Mouse (Mus musculus) midbrain, postnatal 0 days (tissue): ENCODE measurements around the gene Arrdc5. TPM values are rescaled to one million over a fixed set of nuclear protein-coding genes. Genes with fewer than 3 reads are reported as not detected.

Experiments used
- ATAC-seq: fragments of 200-750 bp; cut with Nextera tagmentation; 2 replicates; pipeline ENCODE4 v1.8.0; 2017; ENCODE audit warnings: moderate number of reproducible peaks, mild to moderate bottlenecking, moderate TSS enrichment, moderate library complexity; ENCODE audit not compliant: low FRiP score
- DNase-seq: peaks from one replicate; pipeline ENCODE4 v3.0.0-alpha.2; 2015; ENCODE audit warnings: low spot score
- H3K27ac ChIP-seq: fragments of 300-500 bp; sonication (generic); 2 replicates; pipeline ENCODE4 v1.5.1; 2014; ENCODE audit warnings: low read depth, mild to moderate bottlenecking, low read length, mixed read lengths
- H3K27me3 ChIP-seq: fragments of 300-500 bp; sonication (generic); 2 replicates; pipeline ENCODE4 v1.6.1; 2014; ENCODE audit warnings: low read length, control low read depth, mixed read lengths; ENCODE audit not compliant: insufficient read depth
- H3K36me3 ChIP-seq: fragments of 300-500 bp; sonication (generic); 2 replicates; pipeline ENCODE4 v1.6.1; 2014; ENCODE audit warnings: low read length, control low read depth, mixed read lengths; ENCODE audit not compliant: insufficient read depth
- H3K4me1 ChIP-seq: fragments of 300-500 bp; sonication (generic); 2 replicates; pipeline ENCODE4 v1.6.1; 2014; ENCODE audit warnings: mild to moderate bottlenecking, control low read depth, antibody characterized with exemption, low read length, mixed read lengths; ENCODE audit not compliant: insufficient read depth
- H3K4me2 ChIP-seq: fragments of 300-500 bp; sonication (generic); 2 replicates; pipeline ENCODE4 v1.6.1; 2014; ENCODE audit warnings: low read depth, mild to moderate bottlenecking, low read length, mixed read lengths; ENCODE audit not compliant: poor library complexity, severe bottlenecking
- H3K4me3 ChIP-seq: fragments of 300-500 bp; sonication (generic); 2 replicates; pipeline ENCODE4 v1.5.1; 2014; ENCODE audit warnings: low read depth, mild to moderate bottlenecking, low read length, moderate library complexity
- H3K9ac ChIP-seq: fragments of 300-500 bp; sonication (generic); replicated peaks from 2 replicates; pipeline ENCODE4 v1.6.1; 2014; ENCODE audit warnings: mild to moderate bottlenecking, low read length, moderate library complexity, mixed read lengths; ENCODE audit not compliant: poor library complexity, severe bottlenecking
- H3K9me3 ChIP-seq: fragments of 300-500 bp; sonication (generic); 2 replicates; pipeline ENCODE4 v1.6.1; 2016; ENCODE audit warnings: low read length, control low read depth
- CTCF ChIP-seq: IDR thresholded peaks from 2 replicates; pipeline ENCODE4 v1.5.1; 2016; ENCODE audit warnings: antibody characterized with exemption, mild to moderate bottlenecking
- WGBS: fragments of 180-500 bp; shearing (Covaris S2); extraction: QIAGEN DNeasy Blood & Tissue Kit; methylation state at CpG from one replicate; pipeline ENCODE4 v1.1.7; 2014; 5-methylcytosine and 5-hydroxymethylcytosine counted together
- polyA plus RNA-seq: library from polyadenylated mRNA; unstranded; fragments of >200 nt; fragmentation: Nextera tagmentation; extraction: Ambion mirVana; gene quantifications from 2 replicates; pipeline ENCODE4 v1.2.1, GENCODE M21; 2015
- total RNA-seq: library from RNA; depleted of rRNA; stranded (reverse); fragments of >200 nt; gene quantifications from 2 replicates; pipeline ENCODE4 v1.2.3, GENCODE M21; 2014

Gene Arrdc5
- total and polyA plus RNA-seq, 2 experiments from 2014 or later: not detected

DNA sequence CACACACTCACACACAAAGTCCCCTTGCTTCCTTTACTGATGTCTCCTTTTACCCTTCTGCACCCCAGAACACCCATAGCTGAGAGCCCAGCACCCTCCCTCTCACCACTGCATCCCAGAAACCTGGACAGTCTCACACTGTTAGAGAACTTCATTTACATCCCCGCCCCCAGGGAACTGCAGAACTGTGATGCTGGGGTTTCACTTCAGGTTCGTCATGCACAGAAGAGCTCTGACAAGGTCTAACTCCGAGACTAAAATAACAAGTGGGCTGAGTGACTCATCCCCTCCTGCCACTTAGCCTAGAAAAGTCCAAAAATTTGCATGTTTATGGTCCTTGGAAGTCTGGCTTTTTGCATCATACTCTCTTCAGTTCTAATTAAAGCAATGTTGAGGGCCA is 33.8 kb downstream of the Arrdc5 start:
- WGBS: 63% methylated on average over 3 of the region's 3 CpGs
- Histone ChIP-seq H3K9ac (no peak overlapping the region), H3K4me3 (no peak overlapping the region), H3K27ac (no peak overlapping the region), H3K9me3 (no peaks in the 10 kb centered on the region), H3K27me3 (no peaks in the 10 kb centered on the region), H3K4me2 (no peak overlapping the region), H3K36me3 (peaks cover 26% of the 10 kb centered on the region), H3K4me1 (peaks cover 2% of the 10 kb centered on the region; the same call in 1 of the 2 replicates)
- no peak for ATAC-seq
- DNase-seq: no peak
- no peak for TF ChIP-seq CTCF

DNA sequence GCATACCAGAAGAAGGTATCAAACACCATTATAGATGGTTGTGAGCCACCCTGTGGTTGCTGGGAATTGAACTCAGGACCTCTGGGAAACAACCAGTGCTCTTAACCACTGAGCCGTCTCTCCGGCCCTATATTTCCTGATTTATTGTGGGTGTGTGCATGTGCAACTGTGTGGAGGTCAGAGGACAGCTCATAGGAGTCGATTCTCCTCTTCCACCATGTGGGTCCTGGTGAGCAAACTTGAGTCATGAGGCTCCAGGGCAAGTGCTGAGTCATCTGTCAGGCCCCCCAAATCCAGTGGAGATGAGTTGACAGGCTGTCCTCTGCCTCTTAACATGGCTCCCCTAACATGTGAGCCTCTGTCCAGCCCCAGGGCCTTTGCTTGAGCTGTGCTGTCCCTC is 34.2 kb downstream of the Arrdc5 start:
- Histone ChIP-seq H3K9ac (no peak overlapping the region), H3K27me3 (no peaks in the 10 kb centered on the region), H3K4me1 (peaks cover 4% of the 10 kb centered on the region; the same call in 1 of the 2 replicates), H3K4me3 (no peak overlapping the region), H3K4me2 (no peak overlapping the region), H3K9me3 (no peaks in the 10 kb centered on the region), H3K36me3 (peaks cover 27% of the 10 kb centered on the region), H3K27ac (no peak overlapping the region)
- 94% methylated on average over 3 of the region's 3 CpGs for WGBS
- TF ChIP-seq CTCF: no peak
- ATAC-seq (no peak), DNase-seq (no peak)

DNA sequence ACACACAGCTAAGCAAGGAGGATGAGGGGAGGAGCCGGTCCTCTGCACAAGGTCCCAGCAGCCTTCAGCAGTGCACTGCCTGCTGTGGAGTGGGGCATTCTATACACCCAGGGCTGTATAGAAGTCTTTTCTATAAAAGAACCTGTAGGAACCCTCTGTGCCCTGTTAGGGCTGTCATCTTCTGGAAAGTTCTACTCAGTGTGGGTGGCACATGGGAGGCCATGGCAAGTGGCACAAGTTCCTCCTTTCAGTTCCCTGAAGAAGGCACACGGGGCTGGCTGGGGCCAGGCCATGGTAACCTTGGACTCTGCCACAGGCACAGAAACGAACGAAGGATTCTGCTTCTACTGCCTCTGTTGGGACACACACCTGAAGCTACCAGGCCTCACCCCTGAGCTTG is 35.1 kb downstream of the Arrdc5 start:
- ATAC-seq (no peak), DNase-seq (no peak)
- no peaks in the 10 kb centered on the region for H3K9me3 ChIP-seq
- peaks cover 31% of the 10 kb centered on the region for H3K36me3 ChIP-seq
- no peak overlapping the region for H3K4me2 ChIP-seq
- peaks cover 7% of the 10 kb centered on the region; the same call in 1 of the 2 replicates for H3K4me1 ChIP-seq
- no peak overlapping the region for H3K9ac ChIP-seq
- H3K27me3 ChIP-seq: no peaks in the 10 kb centered on the region
- no peak overlapping the region for H3K4me3 ChIP-seq
- no peak for TF ChIP-seq CTCF
- no peak overlapping the region for H3K27ac ChIP-seq
- 91% methylated on average over 4 of the region's 4 CpGs for WGBS

DNA sequence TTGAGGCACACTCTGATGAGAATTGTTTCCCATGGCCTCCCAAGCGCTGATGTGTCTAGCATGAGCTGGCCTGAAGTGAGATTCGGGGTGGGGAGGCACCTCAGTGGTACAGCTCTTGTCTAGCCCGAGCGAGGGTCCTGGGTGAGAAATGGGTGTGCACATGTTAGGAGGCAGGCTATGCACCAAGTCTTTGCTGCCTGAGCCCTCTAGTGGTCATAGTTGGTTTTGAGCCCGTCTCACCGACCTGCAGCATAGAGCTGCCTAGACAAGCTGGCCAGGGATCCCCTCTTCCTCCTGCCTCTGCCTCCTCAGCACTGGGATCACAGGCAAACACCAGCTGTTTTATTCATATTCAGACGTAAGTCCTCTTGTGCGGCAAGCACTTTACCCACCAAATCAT is 36.1 kb downstream of the Arrdc5 start:
- TF ChIP-seq CTCF: peak; percentile 81
- no peaks in the 10 kb centered on the region for H3K27me3 ChIP-seq
- no peak overlapping the region for H3K4me2 ChIP-seq
- H3K4me1 ChIP-seq: peaks cover 10% of the 10 kb centered on the region
- no peaks in the 10 kb centered on the region for H3K9me3 ChIP-seq
- H3K4me3 ChIP-seq: no peak overlapping the region
- H3K9ac ChIP-seq: no peak overlapping the region
- ATAC-seq (peak; percentile 70), DNase-seq (peak; percentile 82)
- 20% methylated on average over 8 of the region's 8 CpGs for WGBS
- no peak overlapping the region for H3K27ac ChIP-seq
- peaks cover 40% of the 10 kb centered on the region for H3K36me3 ChIP-seq

DNA sequence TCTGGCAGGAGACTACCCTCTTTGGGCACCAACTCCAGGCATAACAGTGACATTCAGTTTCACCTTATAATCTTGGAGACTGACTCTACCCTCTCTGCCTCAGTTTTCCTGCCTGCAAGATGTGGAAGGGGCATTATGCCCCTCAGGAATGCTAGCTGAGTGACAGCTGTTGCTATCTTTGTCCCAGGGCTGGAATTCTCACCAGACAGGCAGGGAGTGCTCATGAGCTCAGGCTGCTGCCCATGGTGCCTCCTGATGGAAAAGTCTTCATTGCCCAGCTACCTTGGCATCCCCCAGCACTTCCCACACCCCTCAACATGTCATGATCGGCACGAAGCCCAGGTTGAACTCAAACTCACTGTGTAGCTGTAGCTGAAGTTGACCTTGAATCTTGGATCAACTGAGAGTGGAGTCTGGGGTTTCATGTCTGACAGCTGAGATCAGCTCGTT is 37.4 kb downstream of the Arrdc5 start:
- H3K36me3 ChIP-seq: peaks cover 44% of the 10 kb centered on the region
- no peak overlapping the region for H3K9ac ChIP-seq
- DNase-seq (no peak), ATAC-seq (no peak)
- no peaks in the 10 kb centered on the region for H3K9me3 ChIP-seq
- 95% methylated on average over 3 of the region's 3 CpGs for WGBS
- no peak overlapping the region for H3K27ac ChIP-seq
- TF ChIP-seq CTCF: no peak
- no peak overlapping the region for H3K4me3 ChIP-seq
- peaks cover 10% of the 10 kb centered on the region for H3K4me1 ChIP-seq
- no peak overlapping the region for H3K4me2 ChIP-seq
- H3K27me3 ChIP-seq: no peaks in the 10 kb centered on the region

DNA sequence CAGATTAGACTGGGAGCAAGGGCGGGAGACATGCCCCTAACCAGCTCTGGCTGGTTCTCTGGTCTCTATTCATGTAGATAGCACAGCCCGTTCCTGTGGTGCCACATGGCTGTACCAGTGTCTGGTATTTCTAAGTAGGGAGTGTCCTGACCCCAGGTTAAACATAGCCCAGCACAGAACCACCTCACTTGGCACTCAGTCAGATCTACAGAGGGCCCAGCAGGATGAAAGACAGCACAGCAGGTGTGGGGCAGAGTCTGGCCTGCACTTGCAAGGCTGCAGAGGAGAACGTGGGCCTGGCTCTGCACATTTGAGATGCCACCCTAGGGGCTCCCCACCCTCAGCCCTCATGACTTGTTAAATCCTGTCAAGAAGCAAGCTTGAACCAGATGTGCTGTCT is 38.9 kb downstream of the Arrdc5 start:
- Histone ChIP-seq H3K36me3 (peaks cover 44% of the 10 kb centered on the region), H3K4me2 (no peak overlapping the region), H3K27me3 (no peaks in the 10 kb centered on the region), H3K9ac (0 out of 2 replicates have a peak overlapping the region, but pooled peaks have one; percentile 8), H3K9me3 (no peaks in the 10 kb centered on the region), H3K4me1 (peaks cover 10% of the 10 kb centered on the region), H3K4me3 (no peak overlapping the region), H3K27ac (no peak overlapping the region)
- DNase-seq: no peak
- no peak for ATAC-seq
- no peak for TF ChIP-seq CTCF
- 66% methylated on average over 3 of the region's 3 CpGs for WGBS
